Mouse (Mus musculus): ENCODE results near the gene Mfsd1. TPM values are rescaled to one million over a fixed set of nuclear protein-coding genes. Genes with fewer than 3 reads are reported as not detected.

The Mfsd1 gene
- total RNA-seq, 1 experiment from 2014 or later, result 73.9 TPM

- no peak for DNase-seq
Measured at GRCm38 (mm10) chr3:67624629-67625028, 42.1 kb downstream of the Mfsd1 start.

- no peak for DNase-seq
Measured at GRCm38 (mm10) chr3:67643135-67643534, 60.6 kb downstream of the Mfsd1 start.

- DNase-seq, result no peak
Measured at GRCm38 (mm10) chr3:67645640-67646466, 63.3 kb downstream of the Mfsd1 start.

Other genes with a start within 250 kb of the Mfsd1 start
- gene Mlf1, start 208.6 kb upstream of the Mfsd1 start, total RNA-seq (2021), result 4.1 and 4.9 TPM in 2 replicates
- not detected in 2 replicates for gene Gm17402, start 207.6 kb upstream of the Mfsd1 start, total RNA-seq (2021)
- gene Gfm1, start 152.6 kb upstream of the Mfsd1 start, total RNA-seq (2021), result 78.8 and 97.6 TPM in 2 replicates
- gene Lxn, start 118.8 kb upstream of the Mfsd1 start, total RNA-seq (2021), result 19.8 and 21.5 TPM in 2 replicates
- 0.24 TPM in 1 of 2 replicates, not detected in the other for gene Rarres1, start 67.2 kb upstream of the Mfsd1 start, total RNA-seq (2021)